Mouse (Mus musculus) lung, adult 2 months (tissue): Measurements from ENCODE around the gene Psg17.
A peak's percentile ranks its signal among the peaks of the same experiment; 100 is the strongest.

Source experiments
- CTCF ChIP-seq: fragments of 200-500 bp; IDR thresholded peaks from 2 replicates; pipeline ENCODE4 v1.5.1; 2011; ENCODE audit warnings: mild to moderate bottlenecking, low read length, control low read depth; ENCODE audit not compliant: insufficient read depth
- POLR2A ChIP-seq: fragments of 200-500 bp; IDR thresholded peaks from 2 replicates; pipeline ENCODE4 v1.6.1; 2011; ENCODE audit warnings: low read depth, mild to moderate bottlenecking, control low read depth, low read length, borderline replicate concordance; ENCODE audit errors: extremely low read depth

GRCm38 (mm10) chr7:18832298-18832697 lies 10.9 kb upstream of the Psg17 start:
- peak; percentile 34 for TF ChIP-seq CTCF
- no peak for TF ChIP-seq POLR2A
